Comparison of ENCODE assay signal across 27 mouse cellular contexts in genomic region chr2:35477321-35477720, GRCm38 (mm10). TPM values are rescaled to one million over a fixed set of nuclear protein-coding genes. Genes with fewer than 3 reads are reported as not detected.
DNase-seq lines count a peak whose midpoint lies in the region; ATAC-seq and TF ChIP-seq lines count a peak whose summit lies in the region.
"Had no signal": no experiment of that assay in that cellular context is flagged by ENCODE, and none has a peak within 500 bp of the region (broad histone marks: within the 10 kb centered on the region; RNA-seq: fewer than 3 reads in every experiment).

No protein-coding gene starts in this region.

- peak overlapping the region; percentile 74 for H3K27ac ChIP-seq in macrophage
- H3K27ac ChIP-seq in hindbrain, embryonic 14.5 days: no peak overlapping the region
- H3K27ac ChIP-seq in hindbrain, postnatal 0 days: no peak overlapping the region
- H3K27ac ChIP-seq: hindbrain, embryonic 10.5 days; left cerebral cortex, adult 2 months; limb, embryonic 15.5 days; liver, embryonic 14.5 days; neural tube, embryonic 13.5 days; stomach, postnatal 0 days had no signal

- 97% methylated on average over 6 of the region's 6 CpGs for WGBS in macrophage (ENCODE audit: missing documents)
- 92% methylated on average over 6 of the region's 6 CpGs for WGBS in hindbrain, embryonic 14.5 days
- WGBS in hindbrain, postnatal 0 days: 82% methylated on average over 6 of the region's 6 CpGs

- no peak overlapping the region for H3K4me3 ChIP-seq in macrophage (ENCODE audit: inconsistent target)
- H3K4me3 ChIP-seq in hindbrain, embryonic 14.5 days (replicated peaks; ENCODE audit: low read length): no peak overlapping the region
- H3K4me3 ChIP-seq in hindbrain, postnatal 0 days (ENCODE audit: low read length): no peak overlapping the region
- H3K4me3 ChIP-seq: heart, embryonic 12.5 days; hindbrain, embryonic 10.5 days; left cerebral cortex, adult 2 months; limb, embryonic 15.5 days; neural tube, embryonic 13.5 days had no signal

- H3K4me1 ChIP-seq in hindbrain, embryonic 14.5 days (replicated peaks; ENCODE audit: control insufficient read depth, insufficient read depth, low read length): peaks cover 5% of the 10 kb centered on the region; the same call in 1 of the 2 replicates
- H3K4me1 ChIP-seq in hindbrain, postnatal 0 days (ENCODE audit: insufficient read depth, low read length): peaks cover 3% of the 10 kb centered on the region; the same call in 1 of the 2 replicates

- no peak overlapping the region for H3K4me2 ChIP-seq in hindbrain, embryonic 14.5 days (replicated peaks)
- no peak overlapping the region for H3K4me2 ChIP-seq in hindbrain, postnatal 0 days (ENCODE audit: low read depth, low read length)
- H3K4me2 ChIP-seq: heart, embryonic 12.5 days; limb, embryonic 15.5 days; lung, embryonic 14.5 days; neural tube, embryonic 13.5 days had no signal

- no peak for ATAC-seq in hindbrain, embryonic 14.5 days (ENCODE audit: low FRiP score)
- ATAC-seq in hindbrain, postnatal 0 days: no peak

- no peaks in the 10 kb centered on the region for H3K79me2 ChIP-seq in macrophage (ENCODE audit: inconsistent target)

- TF ChIP-seq CTCF in hindbrain, postnatal 0 days (IDR thresholded peaks at IDR 0.05; ENCODE audit: low read depth): no peak

- H3K9me3 ChIP-seq in hindbrain, embryonic 14.5 days (ENCODE audit: control insufficient read depth, low read length): no peaks in the 10 kb centered on the region
- H3K9me3 ChIP-seq in hindbrain, postnatal 0 days (ENCODE audit: low read length): no peaks in the 10 kb centered on the region
- H3K9me3 ChIP-seq: heart, embryonic 12.5 days; hindbrain, embryonic 10.5 days; limb, embryonic 15.5 days; neural tube, embryonic 13.5 days had no signal

- intact Hi-C loops in left cerebral cortex, postnatal 36 days (cut with DNase I): no loop called here

- DNase-seq in left cerebral cortex, adult 18-20 months (ENCODE audit: low spot score in 2 of 2): peak; percentile 12 to 26
- DNase-seq in left cerebral cortex, postnatal 36 days (ENCODE audit: low spot score in 2 of 2): no peak
- peak; percentile 48 for DNase-seq in layer of hippocampus, adult 11-12 months (ENCODE audit: low spot score)
- peak; percentile 37 for DNase-seq in layer of hippocampus, adult 9-10 months (ENCODE audit: low spot score)
- DNase-seq in hindbrain, embryonic 14.5 days (ENCODE audit: low spot score): no peak
- no peak for DNase-seq in hindbrain, postnatal 0 days (ENCODE audit: low spot score)
- DNase-seq: adrenal gland, postnatal 10 days; cerebellum, adult 9-10 months; gastrocnemius, postnatal 10 days; heart, postnatal 10 days; kidney, adult 8-10 months; kidney, postnatal 14 days; left cerebral cortex, postnatal 4 days; lung, embryonic 14.5 days; lung, postnatal 36 days; midbrain, embryonic 14.5 days; retina, postnatal 1 day; thymus, adult 2 months; thymus, postnatal 4 days had no signal

- no peaks in the 10 kb centered on the region for H3K27me3 ChIP-seq in hindbrain, embryonic 14.5 days (ENCODE audit: control insufficient read depth, insufficient read depth, low read length)
- H3K27me3 ChIP-seq in hindbrain, postnatal 0 days (ENCODE audit: insufficient read depth, low read length): no peaks in the 10 kb centered on the region
- H3K27me3 ChIP-seq: heart, embryonic 12.5 days; limb, embryonic 15.5 days; neural tube, embryonic 13.5 days had no signal

- H3K9ac ChIP-seq in hindbrain, embryonic 14.5 days: no peak overlapping the region
- no peak overlapping the region for H3K9ac ChIP-seq in hindbrain, postnatal 0 days (replicated peaks; ENCODE audit: low read length)
- H3K9ac ChIP-seq: heart, embryonic 12.5 days; limb, embryonic 15.5 days; liver, embryonic 14.5 days; lung, embryonic 14.5 days; neural tube, embryonic 13.5 days had no signal

- no peaks in the 10 kb centered on the region for H3K36me3 ChIP-seq in macrophage (ENCODE audit: inconsistent target)
- H3K36me3 ChIP-seq in hindbrain, embryonic 14.5 days (replicated peaks; ENCODE audit: control insufficient read depth, insufficient read depth): no peaks in the 10 kb centered on the region
- no peaks in the 10 kb centered on the region for H3K36me3 ChIP-seq in hindbrain, postnatal 0 days (ENCODE audit: insufficient read depth, low read length)
- H3K36me3 ChIP-seq: heart, embryonic 12.5 days; hindbrain, embryonic 10.5 days; limb, embryonic 15.5 days; neural tube, embryonic 13.5 days had no signal

RNA-seq across cellular contexts. Expression of gene Ggta1, which starts 14.3 kb away (rescaled TPM):
- 1 to 10 TPM; 3.3 to 3.6 TPM for total RNA-seq in left cerebral cortex, adult 18-20 months (2021)
- total RNA-seq in left cerebral cortex, postnatal 36 days (2021): 1 to 10 TPM; 3.3 to 3.8 TPM
- total RNA-seq in macrophage (2018; cell fraction: chromatin; rRNA removed): 100 to 1,000 TPM in 6 of 26 experiments, 10 to 100 TPM in 19, 1 to 10 TPM in 1; 9.2 to 143 (median 58.4) TPM
- total RNA-seq in macrophage (2018; cell fraction: cytosol; rRNA removed): 100 to 1,000 TPM in 11 of 26 experiments, 10 to 100 TPM in 15; 40.1 to 135 (median 81.6) TPM
- total RNA-seq in macrophage (2018; cell fraction: nucleus; rRNA removed): 100 to 1,000 TPM in 11 of 26 experiments, 10 to 100 TPM in 15; 38.3 to 241 (median 91.4) TPM
- polyA plus RNA-seq in macrophage (2018): 86.0 to 211 TPM (median 135 TPM) in 3 replicates
- 7.8 and 8.4 TPM in 2 replicates for polyA plus RNA-seq in hindbrain, embryonic 14.5 days (2014; fragmentation: Nextera tagmentation; extraction: Ambion mirVana)
- 3.8 and 11.8 TPM in 2 replicates for total RNA-seq in hindbrain, postnatal 0 days (2014; rRNA removed)
- polyA plus RNA-seq in hindbrain, postnatal 0 days (2015; fragmentation: Nextera tagmentation; extraction: Ambion mirVana): 3.2 and 4.7 TPM in 2 replicates

Comparison
In these comparisons a context has a peak if more than half of its experiments do, and no peak if none do; other contexts are left out.
1. DNase-seq: peak in left cerebral cortex, adult 18-20 months (2 of 2), layer of hippocampus, adult 11-12 months (single experiment) and layer of hippocampus, adult 9-10 months (single experiment); none in left cerebral cortex, postnatal 36 days (0 of 2), hindbrain, embryonic 14.5 days (single experiment) and hindbrain, postnatal 0 days (single experiment).